In genomic region chr9:60895486-60896110, GRCm38 (mm10) we compare ENCODE assay signal across 9 mouse cellular contexts.
DNase-seq lines count a peak whose midpoint lies in the region; ATAC-seq and TF ChIP-seq lines count a peak whose summit lies in the region.
"Had no signal": no experiment of that assay in that cellular context is flagged by ENCODE, and none has a peak within 500 bp of the region (broad histone marks: within the 10 kb centered on the region; RNA-seq: fewer than 3 reads in every experiment).

No protein-coding gene starts in this region.

- TF ChIP-seq POLR2A in embryonic fibroblast, embryonic 13.5 days (IDR thresholded peaks at IDR 0.05; ENCODE audit: low read depth, low read length): no peak

- TF ChIP-seq CTCF in embryonic fibroblast, embryonic 13.5 days (IDR thresholded peaks at IDR 0.05; ENCODE audit: borderline replicate concordance, insufficient read depth, low read length): peak; percentile 80; the same call in 1 of the 2 replicates
- peak; percentile 94 for TF ChIP-seq CTCF in hindbrain, postnatal 0 days (IDR thresholded peaks at IDR 0.05; ENCODE audit: low read depth)

- ATAC-seq in heart, embryonic 12.5 days (ENCODE audit: insufficient number of reproducible peaks, low FRiP score): no peak
- peak; percentile 83 for ATAC-seq in hindbrain, postnatal 0 days
- ATAC-seq in stomach, embryonic 15.5 days (ENCODE audit: insufficient read depth, low FRiP score, low read depth): peak; percentile 56; the same call in 1 of the 2 replicates

- no peak overlapping the region for H3K4me2 ChIP-seq in heart, embryonic 12.5 days
- H3K4me2 ChIP-seq in hindbrain, postnatal 0 days (ENCODE audit: low read depth, low read length): no peak overlapping the region
- H3K4me2 ChIP-seq in stomach, embryonic 15.5 days: no peak overlapping the region

- peak; percentile 48 to 60 for DNase-seq in heart, adult 18-20 months
- peak; percentile 84 for DNase-seq in adrenal gland, postnatal 14 days
- peak; percentile 87 for DNase-seq in hindbrain, postnatal 0 days (ENCODE audit: low spot score)
- DNase-seq in left cerebral cortex, adult 18-20 months (ENCODE audit: low spot score in 2 of 2): peak; percentile 55 to 56
- peak; percentile 53 for DNase-seq in midbrain, embryonic 10.5 days (ENCODE audit: low spot score)

- no peak overlapping the region for H3K27ac ChIP-seq in heart, embryonic 12.5 days (ENCODE audit: poor library complexity, severe bottlenecking)
- H3K27ac ChIP-seq in embryonic fibroblast, embryonic 13.5 days (ENCODE audit: insufficient read depth, low read length): no peak overlapping the region
- no peak overlapping the region for H3K27ac ChIP-seq in hindbrain, postnatal 0 days
- no peak overlapping the region for H3K27ac ChIP-seq in midbrain, embryonic 10.5 days (replicated peaks)
- H3K27ac ChIP-seq in stomach, embryonic 15.5 days: no peak overlapping the region

- no peak overlapping the region for H3K4me3 ChIP-seq in heart, embryonic 12.5 days
- H3K4me3 ChIP-seq in embryonic fibroblast, embryonic 13.5 days (ENCODE audit: insufficient read depth, low read length): no peak overlapping the region
- H3K4me3 ChIP-seq in hindbrain, postnatal 0 days (ENCODE audit: low read length): no peak overlapping the region
- H3K4me3 ChIP-seq in midbrain, embryonic 10.5 days: no peak overlapping the region
- no peak overlapping the region for H3K4me3 ChIP-seq in stomach, embryonic 15.5 days (replicated peaks)

- peaks cover 18% of the 10 kb centered on the region for H3K4me1 ChIP-seq in heart, embryonic 12.5 days (replicated peaks)
- no peaks in the 10 kb centered on the region for H3K4me1 ChIP-seq in embryonic fibroblast, embryonic 13.5 days (ENCODE audit: control insufficient read depth, insufficient read depth, low read length)
- 0 out of 2 replicates have a peak, but pooled peaks cover 2% of the 10 kb centered on the region for H3K4me1 ChIP-seq in hindbrain, postnatal 0 days (ENCODE audit: insufficient read depth, low read length)
- peaks cover 33% of the 10 kb centered on the region for H3K4me1 ChIP-seq in midbrain, embryonic 10.5 days
- H3K4me1 ChIP-seq in stomach, embryonic 15.5 days: peaks cover 13% of the 10 kb centered on the region

- 61% methylated on average over 8 of the region's 8 CpGs for WGBS in heart, embryonic 12.5 days
- WGBS in hindbrain, postnatal 0 days: 59% methylated on average over 8 of the region's 8 CpGs
- WGBS in midbrain, embryonic 10.5 days: 64% methylated on average over 8 of the region's 8 CpGs
- WGBS in stomach, embryonic 15.5 days: 55% methylated on average over 8 of the region's 8 CpGs

- H3K36me3 ChIP-seq in heart, embryonic 12.5 days: no peaks in the 10 kb centered on the region
- H3K36me3 ChIP-seq in hindbrain, postnatal 0 days (ENCODE audit: insufficient read depth, low read length): no peaks in the 10 kb centered on the region
- no peaks in the 10 kb centered on the region for H3K36me3 ChIP-seq in midbrain, embryonic 10.5 days
- H3K36me3 ChIP-seq in stomach, embryonic 15.5 days: no peaks in the 10 kb centered on the region
- H3K36me3 ChIP-seq: G1E had no signal

- peaks cover 25% of the 10 kb centered on the region for H3K27me3 ChIP-seq in heart, embryonic 12.5 days (replicated peaks)
- H3K27me3 ChIP-seq in hindbrain, postnatal 0 days (ENCODE audit: insufficient read depth, low read length): no peaks in the 10 kb centered on the region
- H3K27me3 ChIP-seq in midbrain, embryonic 10.5 days (ENCODE audit: low read depth, poor library complexity, severe bottlenecking): peaks cover 30% of the 10 kb centered on the region
- H3K27me3 ChIP-seq in stomach, embryonic 15.5 days (replicated peaks): no peaks in the 10 kb centered on the region; the same call in 1 of the 2 replicates

- H3K9me3 ChIP-seq in heart, embryonic 12.5 days (replicated peaks): no peaks in the 10 kb centered on the region
- no peaks in the 10 kb centered on the region for H3K9me3 ChIP-seq in hindbrain, postnatal 0 days (ENCODE audit: low read length)
- no peaks in the 10 kb centered on the region for H3K9me3 ChIP-seq in midbrain, embryonic 10.5 days (replicated peaks)
- H3K9me3 ChIP-seq in stomach, embryonic 15.5 days: no peaks in the 10 kb centered on the region
- H3K9me3 ChIP-seq: G1E had no signal

- H3K9ac ChIP-seq in heart, embryonic 12.5 days: no peak overlapping the region
- H3K9ac ChIP-seq in hindbrain, postnatal 0 days (replicated peaks; ENCODE audit: low read length): no peak overlapping the region
- H3K9ac ChIP-seq in stomach, embryonic 15.5 days: no peak overlapping the region
